Mouse (Mus musculus): ENCODE data around the gene Vmn1r9. TPM values are rescaled to one million over a fixed set of nuclear protein-coding genes. Genes with fewer than 3 reads are reported as not detected.
"Not testable (repeated sequence)": the region's sequence is repeated elsewhere in the genome, so short reads cannot be mapped to it uniquely, and the experiment has no call there.

The Vmn1r9 gene
- not detected in 2 replicates for polyA plus RNA-seq (2016; fragmentation: Nextera tagmentation; extraction: Ambion mirVana)

DNA sequence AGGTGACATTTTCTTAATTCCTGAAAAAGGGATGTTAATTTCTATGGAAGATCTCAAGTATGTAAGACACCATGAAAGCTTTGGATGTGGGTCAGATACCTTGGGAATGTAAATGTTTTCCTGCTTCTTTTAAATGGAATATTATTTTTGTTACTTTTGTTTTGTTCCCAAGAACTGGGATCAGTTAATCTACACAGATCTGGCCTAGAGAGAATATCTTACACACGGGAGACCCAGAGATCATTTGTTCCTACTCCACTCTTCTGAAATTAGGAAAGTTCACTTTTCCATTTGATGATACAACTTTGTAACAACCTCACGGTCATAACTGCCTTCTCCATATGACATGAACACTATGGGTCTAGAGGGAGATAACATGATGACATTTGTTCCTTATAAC is at the start of gene Vmn1r9:
Vmn1r9 (plus strand) TSS at position 301 of the 400 bp plus-strand sequence.
- no peak for DNase-seq (ENCODE audit: low spot score)
- no peak within 1 kb of the TSS for H3K4me3 ChIP-seq
- H3K27ac ChIP-seq = no peak within 1 kb of the TSS
- no peaks in the 10 kb centered on the region for H3K4me1 ChIP-seq
- WGBS = 87% methylated on average over 2 of the region's 2 CpGs
- H3K27me3 ChIP-seq (ENCODE audit: low read depth, poor library complexity, severe bottlenecking) = no peaks in the 10 kb centered on the region
- no peaks in the 10 kb centered on the region for H3K9me3 ChIP-seq (replicated peaks)
- H3K36me3 ChIP-seq = no peaks in the 10 kb centered on the region

DNA sequence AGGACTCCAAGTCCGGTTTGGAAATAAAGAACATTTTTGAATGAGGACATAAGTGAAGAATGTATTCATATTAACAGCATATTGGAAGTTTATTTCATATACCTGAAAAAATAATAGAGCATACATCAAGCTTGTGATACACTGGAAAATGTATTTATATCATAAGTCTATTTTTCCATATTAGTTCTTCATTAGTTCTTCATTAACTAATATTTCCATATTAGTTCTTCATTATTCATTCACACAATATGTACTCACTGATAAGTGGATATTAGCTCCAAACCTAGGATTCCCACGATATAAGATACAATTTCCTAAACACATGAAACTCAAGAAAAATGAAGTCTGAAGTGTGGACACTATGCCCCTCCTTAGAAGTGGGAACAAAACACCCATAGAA is 41.4 kb upstream of the Vmn1r9 start, which contains the start of gene Vmn1r7:
Vmn1r7 (minus strand) TSS at position 101 of the 400 bp plus-strand sequence.
- H3K4me3 ChIP-seq; H3K27me3 ChIP-seq (ENCODE audit: low read depth, poor library complexity, severe bottlenecking); H3K27ac ChIP-seq; H3K36me3 ChIP-seq; H3K9me3 ChIP-seq (replicated peaks); DNase-seq (ENCODE audit: low spot score); H3K4me1 ChIP-seq: not testable (repeated sequence)
- WGBS = 87% methylated on average over 2 of the region's 2 CpGs

DNA sequence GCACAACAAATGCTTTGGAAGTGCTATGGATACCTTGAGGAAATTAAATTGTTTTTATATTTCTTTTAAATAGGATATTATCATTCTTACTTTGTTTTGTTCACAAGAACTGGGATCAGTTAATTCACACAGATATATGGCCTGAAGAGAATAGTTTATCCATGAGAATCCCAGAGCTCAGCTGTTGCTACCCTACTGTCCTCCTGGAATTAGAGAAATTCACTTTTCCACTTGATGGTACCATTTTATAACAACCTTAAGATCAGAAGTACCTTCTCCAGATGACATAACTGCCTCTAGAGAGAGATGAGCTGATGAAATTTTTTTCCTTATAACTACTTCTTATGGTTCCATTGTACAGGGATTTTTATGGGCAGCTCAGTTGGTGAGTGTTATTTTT is 34.6 kb upstream of the Vmn1r9 start, which contains the start of gene Vmn1r8:
Vmn1r8 (plus strand) TSS at position 301 of the 400 bp plus-strand sequence.
- Histone ChIP-seq H3K9me3 (replicated peaks) (no peaks in the 10 kb centered on the region), H3K4me1 (no peaks in the 10 kb centered on the region), H3K36me3 (no peaks in the 10 kb centered on the region), H3K27me3 (ENCODE audit: low read depth, poor library complexity, severe bottlenecking) (no peaks in the 10 kb centered on the region), H3K4me3 (no peak within 1 kb of the TSS), H3K27ac (no peak within 1 kb of the TSS)
- no peak for DNase-seq (ENCODE audit: low spot score)

DNA sequence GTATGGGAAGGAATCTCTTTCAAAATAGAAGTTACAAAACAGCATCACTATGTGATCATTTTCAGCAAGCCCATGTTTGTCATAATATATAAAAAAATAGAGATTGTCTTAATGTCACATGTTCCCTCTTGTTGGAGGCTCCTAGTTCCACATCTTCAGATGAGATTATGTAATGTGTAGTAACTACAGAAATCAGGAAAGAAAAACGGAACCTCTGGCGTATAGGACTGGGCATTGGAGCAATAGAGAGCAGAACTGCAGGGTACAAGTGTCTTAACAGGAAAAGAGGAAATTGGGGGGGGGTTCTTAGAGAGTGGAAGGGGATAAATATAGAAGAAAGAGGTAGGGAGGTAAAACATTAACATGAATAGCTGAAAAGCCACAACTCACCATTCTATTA is 31.9 kb upstream of the Vmn1r9 start:
- Histone ChIP-seq H3K4me3 (no peak overlapping the region), H3K27me3 (ENCODE audit: low read depth, poor library complexity, severe bottlenecking) (no peaks in the 10 kb centered on the region), H3K27ac (no peak overlapping the region), H3K9me3 (replicated peaks) (no peaks in the 10 kb centered on the region), H3K4me1 (no peaks in the 10 kb centered on the region), H3K36me3 (no peaks in the 10 kb centered on the region)
- no peak for DNase-seq (ENCODE audit: low spot score)
- 88% methylated on average over 2 of the region's 2 CpGs for WGBS

DNA sequence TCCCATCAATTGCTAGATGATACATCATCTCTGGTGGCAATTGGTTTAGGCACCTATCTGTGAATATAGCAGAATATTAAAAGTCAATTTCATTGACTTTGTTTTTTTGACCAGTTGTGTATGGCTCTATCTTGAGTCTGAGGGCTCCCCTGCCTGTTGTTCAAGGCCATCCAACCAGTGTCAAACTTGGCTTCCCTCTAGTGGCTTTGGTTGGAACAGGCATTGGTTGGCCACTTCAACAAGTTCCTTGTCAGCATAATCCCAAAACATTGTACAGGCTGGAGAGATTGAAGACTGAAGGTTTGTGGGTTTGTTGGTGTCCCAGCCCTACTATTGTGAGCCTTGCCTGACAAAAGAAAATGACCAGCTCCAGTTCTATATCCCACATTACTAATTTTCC is 2.9 kb upstream of the Vmn1r9 start:
- Histone ChIP-seq H3K36me3 (no peaks in the 10 kb centered on the region), H3K4me3 (no peak overlapping the region), H3K4me1 (no peaks in the 10 kb centered on the region), H3K9me3 (replicated peaks) (no peaks in the 10 kb centered on the region), H3K27me3 (ENCODE audit: low read depth, poor library complexity, severe bottlenecking) (no peaks in the 10 kb centered on the region), H3K27ac (no peak overlapping the region)
- DNase-seq (ENCODE audit: low spot score) = no peak

DNA sequence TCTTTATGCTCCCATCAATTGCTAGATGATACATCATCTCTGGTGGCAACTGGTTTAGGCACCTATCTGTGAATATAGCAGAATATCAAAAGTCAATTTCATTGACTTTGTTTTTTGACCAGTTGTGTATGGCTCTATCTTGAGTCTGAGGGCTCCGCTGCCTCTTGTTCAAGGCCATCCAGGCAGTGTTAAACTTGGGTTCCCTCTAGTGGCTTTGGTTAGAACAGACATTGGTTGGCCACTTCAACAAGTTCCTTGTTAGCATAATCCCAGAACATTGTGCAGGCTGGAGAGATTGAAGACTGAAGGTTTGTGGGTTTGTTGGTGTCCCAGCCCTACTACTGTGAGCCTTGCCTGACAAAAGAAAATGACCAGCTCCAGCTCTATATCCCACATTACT is 39.8 kb downstream of the Vmn1r9 start:
- no peaks in the 10 kb centered on the region for H3K4me1 ChIP-seq
- no peaks in the 10 kb centered on the region for H3K9me3 ChIP-seq (replicated peaks)
- no peaks in the 10 kb centered on the region for H3K36me3 ChIP-seq
- no peak overlapping the region for H3K4me3 ChIP-seq
- no peak for DNase-seq (ENCODE audit: low spot score)
- H3K27ac ChIP-seq = no peak overlapping the region
- WGBS = 77% methylated on average over 1 of the region's 1 CpGs
- no peaks in the 10 kb centered on the region for H3K27me3 ChIP-seq (ENCODE audit: low read depth, poor library complexity, severe bottlenecking)

DNA sequence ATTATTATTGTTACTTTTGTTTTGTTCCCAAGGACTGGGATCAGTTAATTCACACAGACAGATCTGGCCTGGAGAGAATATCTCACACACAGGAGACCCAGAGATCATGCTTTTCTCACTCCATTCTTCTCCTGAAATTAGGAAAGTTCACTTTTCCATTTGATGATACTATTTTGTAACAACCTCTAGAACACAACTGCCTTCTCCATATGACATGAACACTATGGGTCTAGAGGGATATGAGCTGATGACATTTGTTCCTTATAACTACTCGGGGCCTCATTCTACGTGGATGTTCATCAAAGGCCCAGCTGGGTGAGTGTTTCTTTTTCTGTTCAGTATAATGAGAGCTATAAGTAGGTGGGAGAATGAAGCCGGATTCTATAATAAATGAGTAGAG is 42.6 kb downstream of the Vmn1r9 start, which contains the start of gene Vmn1r10:
Vmn1r10 (plus strand) TSS at position 301 of the 400 bp plus-strand sequence.
- no peak for DNase-seq (ENCODE audit: low spot score)
- H3K36me3 ChIP-seq = no peaks in the 10 kb centered on the region
- no peak within 1 kb of the TSS for H3K4me3 ChIP-seq
- H3K27ac ChIP-seq = no peak within 1 kb of the TSS
- no peaks in the 10 kb centered on the region for H3K27me3 ChIP-seq (ENCODE audit: low read depth, poor library complexity, severe bottlenecking)
- no peaks in the 10 kb centered on the region for H3K9me3 ChIP-seq (replicated peaks)
- WGBS = 86% methylated on average over 3 of the region's 3 CpGs
- H3K4me1 ChIP-seq = no peaks in the 10 kb centered on the region

Other genes with a start within 250 kb of the Vmn1r9 start
- gene Fkbp9, start 234.7 kb upstream of the Vmn1r9 start, polyA plus RNA-seq (2016; fragmentation: Nextera tagmentation; extraction: Ambion mirVana) = 64.6 and 65.4 TPM in 2 replicates
- 54.1 and 61.5 TPM in 2 replicates for gene Nt5c3, start 142.9 kb upstream of the Vmn1r9 start, polyA plus RNA-seq (2016; fragmentation: Nextera tagmentation; extraction: Ambion mirVana)
- 0.31 TPM in 1 of 2 replicates, not detected in the other for gene Vmn1r4, start 142.8 kb upstream of the Vmn1r9 start, polyA plus RNA-seq (2016; fragmentation: Nextera tagmentation; extraction: Ambion mirVana)
- not detected in 2 replicates for gene Vmn1r5, start 96.5 kb upstream of the Vmn1r9 start, polyA plus RNA-seq (2016; fragmentation: Nextera tagmentation; extraction: Ambion mirVana)
- not detected in 2 replicates for gene Vmn1r6, start 69.5 kb upstream of the Vmn1r9 start, polyA plus RNA-seq (2016; fragmentation: Nextera tagmentation; extraction: Ambion mirVana)
- gene Vmn1r7, start 41.5 kb upstream of the Vmn1r9 start, polyA plus RNA-seq (2016; fragmentation: Nextera tagmentation; extraction: Ambion mirVana) = not detected in 2 replicates
- gene Vmn1r8, start 34.5 kb upstream of the Vmn1r9 start, polyA plus RNA-seq (2016; fragmentation: Nextera tagmentation; extraction: Ambion mirVana) = not detected in 2 replicates
- not detected in 2 replicates for gene Vmn1r10, start 42.7 kb downstream of the Vmn1r9 start, polyA plus RNA-seq (2016; fragmentation: Nextera tagmentation; extraction: Ambion mirVana)
- not detected in 2 replicates for gene Vmn1r11, start 66.7 kb downstream of the Vmn1r9 start, polyA plus RNA-seq (2016; fragmentation: Nextera tagmentation; extraction: Ambion mirVana)
- not detected in 2 replicates for gene Vmn1r12, start 90.1 kb downstream of the Vmn1r9 start, polyA plus RNA-seq (2016; fragmentation: Nextera tagmentation; extraction: Ambion mirVana)
- not detected in 2 replicates for gene Vmn1r13, start 136.5 kb downstream of the Vmn1r9 start, polyA plus RNA-seq (2016; fragmentation: Nextera tagmentation; extraction: Ambion mirVana)
- not detected in 2 replicates for gene Vmn1r14, start 164.9 kb downstream of the Vmn1r9 start, polyA plus RNA-seq (2016; fragmentation: Nextera tagmentation; extraction: Ambion mirVana)
- not detected in 2 replicates for gene Vmn1r15, start 191.2 kb downstream of the Vmn1r9 start, polyA plus RNA-seq (2016; fragmentation: Nextera tagmentation; extraction: Ambion mirVana)

Measured in limb, embryonic 10.5 days (tissue).